Mouse (Mus musculus): ENCODE measurements at regions not wholly inside any gene's neighbourhood (a gene's known extent, or its start where the extent isn't known, plus 50 kb on each side); places are given as distances from the start of the nearest gene placed in this dataset.

- 97% methylated on average over 1 of the region's 1 CpGs for WGBS
These were observed 232.0 kb downstream of the Wdr72 start for GRCm38 (mm10) chr9:74342176-74342575.

GRCm38 (mm10) chr9:74345027-74345426, 234.9 kb downstream of the Wdr72 start:
- no peak overlapping the region for H3K27ac ChIP-seq (replicated peaks)
- no peaks in the 10 kb centered on the region for H3K4me1 ChIP-seq
- ATAC-seq (replicated peaks): no peak
- no peaks in the 10 kb centered on the region for H3K36me3 ChIP-seq
- H3K9ac ChIP-seq (replicated peaks): no peak overlapping the region
- no peak overlapping the region for H3K4me2 ChIP-seq (replicated peaks)
- 48% methylated on average over 7 of the region's 7 CpGs for WGBS
- H3K9me3 ChIP-seq: no peaks in the 10 kb centered on the region
- no peak overlapping the region for H3K4me3 ChIP-seq
- no peaks in the 10 kb centered on the region for H3K27me3 ChIP-seq

More at GRCm38 (mm10) chr9:74342176-74342575, 232.0 kb downstream of the Wdr72 start:
- Histone ChIP-seq H3K4me1 (no peaks in the 10 kb centered on the region), H3K27me3 (no peaks in the 10 kb centered on the region), H3K4me2 (replicated peaks) (no peak overlapping the region), H3K9ac (replicated peaks) (no peak overlapping the region), H3K36me3 (no peaks in the 10 kb centered on the region), H3K4me3 (no peak overlapping the region), H3K9me3 (no peaks in the 10 kb centered on the region), H3K27ac (replicated peaks) (no peak overlapping the region)
- ATAC-seq (replicated peaks): no peak

- no peaks in the 10 kb centered on the region for H3K36me3 ChIP-seq
- no peak overlapping the region for H3K27ac ChIP-seq (replicated peaks)
- no peak for ATAC-seq (replicated peaks)
- H3K4me3 ChIP-seq: no peak overlapping the region
- H3K4me2 ChIP-seq (replicated peaks): no peak overlapping the region
- H3K27me3 ChIP-seq: no peaks in the 10 kb centered on the region
- H3K9me3 ChIP-seq: no peaks in the 10 kb centered on the region
- H3K4me1 ChIP-seq: no peaks in the 10 kb centered on the region
- H3K9ac ChIP-seq (replicated peaks): no peak overlapping the region
- WGBS: 45% methylated on average over 2 of the region's 2 CpGs
These were observed 238.6 kb downstream of the Wdr72 start for GRCm38 (mm10) chr9:74348776-74349175.

GRCm38 (mm10) chr9:74365930-74366438, 255.8 kb downstream of the Wdr72 start:
- 24% methylated on average over 3 of the region's 3 CpGs for WGBS
- no peak overlapping the region for H3K9ac ChIP-seq (replicated peaks)
- H3K27me3 ChIP-seq: no peaks in the 10 kb centered on the region
- no peak overlapping the region for H3K4me2 ChIP-seq (replicated peaks)
- H3K27ac ChIP-seq (replicated peaks): no peak overlapping the region
- H3K4me3 ChIP-seq: no peak overlapping the region
- ATAC-seq (replicated peaks): no peak
- no peaks in the 10 kb centered on the region for H3K36me3 ChIP-seq
- H3K4me1 ChIP-seq: no peaks in the 10 kb centered on the region
- H3K9me3 ChIP-seq: no peaks in the 10 kb centered on the region

GRCm38 (mm10) chr9:74376191-74376590, 266.0 kb downstream of the Wdr72 start:
- no peak overlapping the region for H3K4me2 ChIP-seq (replicated peaks)
- H3K9ac ChIP-seq (replicated peaks): no peak overlapping the region
- no peaks in the 10 kb centered on the region for H3K27me3 ChIP-seq
- H3K4me3 ChIP-seq: no peak overlapping the region
- no peak overlapping the region for H3K27ac ChIP-seq (replicated peaks)
- no peaks in the 10 kb centered on the region for H3K9me3 ChIP-seq
- no peaks in the 10 kb centered on the region for H3K36me3 ChIP-seq
- no peaks in the 10 kb centered on the region for H3K4me1 ChIP-seq
- ATAC-seq (replicated peaks): no peak

GRCm38 (mm10) chr9:74377204-74377603, 267.0 kb downstream of the Wdr72 start:
- no peak overlapping the region for H3K27ac ChIP-seq (replicated peaks)
- H3K4me1 ChIP-seq: no peaks in the 10 kb centered on the region
- H3K27me3 ChIP-seq: no peaks in the 10 kb centered on the region
- ATAC-seq (replicated peaks): no peak
- no peak overlapping the region for H3K9ac ChIP-seq (replicated peaks)
- H3K4me2 ChIP-seq (replicated peaks): no peak overlapping the region
- no peaks in the 10 kb centered on the region for H3K9me3 ChIP-seq
- H3K4me3 ChIP-seq: no peak overlapping the region
- H3K36me3 ChIP-seq: no peaks in the 10 kb centered on the region

GRCm38 (mm10) chr9:74384206-74384896, 274.2 kb downstream of the Wdr72 start:
- Histone ChIP-seq H3K27me3 (no peaks in the 10 kb centered on the region), H3K9me3 (no peaks in the 10 kb centered on the region), H3K36me3 (no peaks in the 10 kb centered on the region), H3K4me3 (no peak overlapping the region), H3K4me2 (replicated peaks) (no peak overlapping the region), H3K9ac (replicated peaks) (no peak overlapping the region), H3K27ac (replicated peaks) (no peak overlapping the region), H3K4me1 (no peaks in the 10 kb centered on the region)
- WGBS: 12% methylated on average over 8 of the region's 8 CpGs
- ATAC-seq (replicated peaks): no peak

GRCm38 (mm10) chr9:74425594-74425993, 315.4 kb downstream of the Wdr72 start:
- 88% methylated on average over 2 of the region's 2 CpGs for WGBS
- H3K27ac ChIP-seq (replicated peaks): no peak overlapping the region
- H3K4me3 ChIP-seq: no peak overlapping the region
- ATAC-seq (replicated peaks): no peak
- H3K9ac ChIP-seq (replicated peaks): no peak overlapping the region
- H3K9me3 ChIP-seq: no peaks in the 10 kb centered on the region
- no peaks in the 10 kb centered on the region for H3K4me1 ChIP-seq
- H3K27me3 ChIP-seq: no peaks in the 10 kb centered on the region
- no peak overlapping the region for H3K4me2 ChIP-seq (replicated peaks)
- no peaks in the 10 kb centered on the region for H3K36me3 ChIP-seq

GRCm38 (mm10) chr9:74449981-74450380, 339.8 kb downstream of the Wdr72 start:
- Histone ChIP-seq H3K4me2 (replicated peaks) (no peak overlapping the region), H3K27ac (replicated peaks) (no peak overlapping the region), H3K4me1 (no peaks in the 10 kb centered on the region), H3K36me3 (no peaks in the 10 kb centered on the region), H3K9me3 (no peaks in the 10 kb centered on the region), H3K27me3 (no peaks in the 10 kb centered on the region), H3K4me3 (no peak overlapping the region), H3K9ac (replicated peaks) (no peak overlapping the region)
- WGBS: 51% methylated on average over 5 of the region's 5 CpGs
- no peak for ATAC-seq (replicated peaks)

GRCm38 (mm10) chr9:74461084-74461483, 350.9 kb downstream of the Wdr72 start:
- no peaks in the 10 kb centered on the region for H3K27me3 ChIP-seq
- H3K9ac ChIP-seq (replicated peaks): no peak overlapping the region
- 36% methylated on average over 2 of the region's 2 CpGs for WGBS
- H3K36me3 ChIP-seq: no peaks in the 10 kb centered on the region
- no peaks in the 10 kb centered on the region for H3K4me1 ChIP-seq
- H3K9me3 ChIP-seq: no peaks in the 10 kb centered on the region
- H3K27ac ChIP-seq (replicated peaks): no peak overlapping the region
- no peak overlapping the region for H3K4me3 ChIP-seq
- ATAC-seq (replicated peaks): no peak
- no peak overlapping the region for H3K4me2 ChIP-seq (replicated peaks)

GRCm38 (mm10) chr9:74476830-74477229, 366.7 kb downstream of the Wdr72 start:
- H3K4me3 ChIP-seq: no peak overlapping the region
- H3K36me3 ChIP-seq: no peaks in the 10 kb centered on the region
- no peaks in the 10 kb centered on the region for H3K4me1 ChIP-seq
- H3K4me2 ChIP-seq (replicated peaks): no peak overlapping the region
- H3K9me3 ChIP-seq: no peaks in the 10 kb centered on the region
- H3K9ac ChIP-seq (replicated peaks): no peak overlapping the region
- no peak overlapping the region for H3K27ac ChIP-seq (replicated peaks)
- 67% methylated on average over 2 of the region's 2 CpGs for WGBS
- no peak for ATAC-seq (replicated peaks)
- H3K27me3 ChIP-seq: no peaks in the 10 kb centered on the region

- H3K4me3 ChIP-seq: no peak overlapping the region
- no peaks in the 10 kb centered on the region for H3K36me3 ChIP-seq
- no peak overlapping the region for H3K27ac ChIP-seq (replicated peaks)
- no peak overlapping the region for H3K4me2 ChIP-seq (replicated peaks)
- H3K27me3 ChIP-seq: no peaks in the 10 kb centered on the region
- WGBS: 76% methylated on average over 8 of the region's 8 CpGs
- no peak for ATAC-seq (replicated peaks)
- H3K9me3 ChIP-seq: no peaks in the 10 kb centered on the region
- H3K9ac ChIP-seq (replicated peaks): no peak overlapping the region
- no peaks in the 10 kb centered on the region for H3K4me1 ChIP-seq
These were observed 369.1 kb downstream of the Wdr72 start for GRCm38 (mm10) chr9:74479273-74479672.

- Histone ChIP-seq H3K9ac (replicated peaks) (no peak overlapping the region), H3K27me3 (no peaks in the 10 kb centered on the region), H3K4me2 (replicated peaks) (no peak overlapping the region), H3K4me3 (no peak overlapping the region), H3K36me3 (no peaks in the 10 kb centered on the region), H3K4me1 (no peaks in the 10 kb centered on the region), H3K9me3 (no peaks in the 10 kb centered on the region), H3K27ac (replicated peaks) (no peak overlapping the region)
- no peak for ATAC-seq (replicated peaks)
- WGBS: 82% methylated on average over 2 of the region's 2 CpGs
These were observed 347.8 kb upstream of the Onecut1 start for GRCm38 (mm10) chr9:74513887-74514286.

All from forebrain, embryonic 15.5 days (tissue).